Mouse (Mus musculus): ENCODE measurements around the gene Gbx2.

DNA sequence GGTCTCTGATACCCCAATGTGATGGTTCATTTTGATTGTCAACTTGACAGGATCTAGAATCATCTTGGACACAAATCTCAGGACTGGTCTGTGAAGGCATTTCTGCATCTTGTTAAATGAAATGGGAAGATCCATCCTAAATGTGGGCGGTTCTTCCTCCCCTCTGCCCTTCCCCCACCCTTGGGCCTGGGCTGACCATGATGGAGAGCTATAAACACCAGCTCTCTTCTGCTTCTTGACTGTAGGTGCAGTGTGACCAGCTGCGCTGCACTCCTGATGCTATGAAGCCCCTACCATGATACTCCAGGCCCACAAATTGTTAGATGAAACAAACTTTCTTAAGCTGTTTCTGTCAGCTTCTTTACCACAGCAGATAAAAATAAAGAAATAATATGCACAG, 32.3 kb upstream of the Gbx2 start:
- no peak for TF ChIP-seq POLR2A (IDR thresholded peaks at IDR 0.05; ENCODE audit: borderline replicate concordance, extremely low read depth, low read depth, low read length)
- no peak for TF ChIP-seq CTCF (IDR thresholded peaks at IDR 0.05; ENCODE audit: insufficient read depth, low read length)
